Mouse (Mus musculus) myocyte (in vitro differentiated cells): ENCODE measurements around the gene Runx3.

Experiments
- E2F4 ChIP-seq: IDR thresholded peaks from one replicate; pipeline ENCODE4 v1.6.1; 2011; ENCODE audit warnings: mild to moderate bottlenecking, control low read depth, moderate library complexity; ENCODE audit not compliant: insufficient read depth
- MAX ChIP-seq: IDR thresholded peaks from one replicate; pipeline ENCODE4 v1.6.1; 2011; ENCODE audit warnings: low read depth, mild to moderate bottlenecking, control low read depth
- MYOD1 ChIP-seq, 3 experiments: IDR thresholded peaks; one replicate each; pipeline ENCODE4 v1.6.1; 2011; ENCODE audit warnings: control low read depth in 2 of 3, low read depth in 2 of 3, mild to moderate bottlenecking in 2 of 3, moderate library complexity in 1 of 3; ENCODE audit not compliant: insufficient read length in 2 of 3, control insufficient read depth in 1 of 3
- POLR2A ChIP-seq: IDR thresholded peaks from one replicate; pipeline ENCODE4 v1.6.1; 2011; ENCODE audit warnings: low read depth, mild to moderate bottlenecking, control low read depth, moderate library complexity; ENCODE audit not compliant: insufficient read length
- POLR2AphosphoS2 ChIP-seq: IDR thresholded peaks from one replicate; pipeline ENCODE4 v1.6.1; 2011; ENCODE audit warnings: low read depth, control low read depth; ENCODE audit not compliant: insufficient read length
- SRF ChIP-seq: IDR thresholded peaks from one replicate; pipeline ENCODE4 v1.6.1; 2011; ENCODE audit warnings: low read depth; ENCODE audit not compliant: control insufficient read depth, insufficient read length
- TCF12 ChIP-seq: IDR thresholded peaks from one replicate; pipeline ENCODE4 v1.6.1; 2011; ENCODE audit warnings: mild to moderate bottlenecking, control low read depth; ENCODE audit not compliant: poor library complexity, insufficient read depth, severe bottlenecking
- TCF3 ChIP-seq: IDR thresholded peaks from one replicate; pipeline ENCODE4 v1.6.1; 2011; ENCODE audit warnings: low read depth, control low read depth; ENCODE audit not compliant: insufficient read length
- USF1 ChIP-seq: IDR thresholded peaks from one replicate; pipeline ENCODE4 v1.6.1; 2011; ENCODE audit warnings: low read depth, mild to moderate bottlenecking, control low read depth, moderate library complexity

GRCm38 (mm10) chr4:135219652-135220051 lies 99.2 kb downstream of the Runx3 start:
- no peak for TF ChIP-seq POLR2A
- TF ChIP-seq E2F4, result no peak
- no peak for TF ChIP-seq POLR2AphosphoS2
- TF ChIP-seq MAX, result no peak
- TF ChIP-seq SRF, result no peak
- no peak for TF ChIP-seq TCF12
- no peak for TF ChIP-seq USF1
- TF ChIP-seq TCF3, result no peak
- TF ChIP-seq MYOD1 (IDR thresholded peaks at IDR 0.05; ENCODE audit: control insufficient read depth in 1 of 3, insufficient read length in 2 of 3, low read depth in 2 of 3), result no peak
